Mouse (Mus musculus): ENCODE results near the gene Fuz.
"Not testable (repeated sequence)": the region's sequence is repeated elsewhere in the genome, so short reads cannot be mapped to it uniquely, and the experiment has no call there.

Gene Fuz

DNA sequence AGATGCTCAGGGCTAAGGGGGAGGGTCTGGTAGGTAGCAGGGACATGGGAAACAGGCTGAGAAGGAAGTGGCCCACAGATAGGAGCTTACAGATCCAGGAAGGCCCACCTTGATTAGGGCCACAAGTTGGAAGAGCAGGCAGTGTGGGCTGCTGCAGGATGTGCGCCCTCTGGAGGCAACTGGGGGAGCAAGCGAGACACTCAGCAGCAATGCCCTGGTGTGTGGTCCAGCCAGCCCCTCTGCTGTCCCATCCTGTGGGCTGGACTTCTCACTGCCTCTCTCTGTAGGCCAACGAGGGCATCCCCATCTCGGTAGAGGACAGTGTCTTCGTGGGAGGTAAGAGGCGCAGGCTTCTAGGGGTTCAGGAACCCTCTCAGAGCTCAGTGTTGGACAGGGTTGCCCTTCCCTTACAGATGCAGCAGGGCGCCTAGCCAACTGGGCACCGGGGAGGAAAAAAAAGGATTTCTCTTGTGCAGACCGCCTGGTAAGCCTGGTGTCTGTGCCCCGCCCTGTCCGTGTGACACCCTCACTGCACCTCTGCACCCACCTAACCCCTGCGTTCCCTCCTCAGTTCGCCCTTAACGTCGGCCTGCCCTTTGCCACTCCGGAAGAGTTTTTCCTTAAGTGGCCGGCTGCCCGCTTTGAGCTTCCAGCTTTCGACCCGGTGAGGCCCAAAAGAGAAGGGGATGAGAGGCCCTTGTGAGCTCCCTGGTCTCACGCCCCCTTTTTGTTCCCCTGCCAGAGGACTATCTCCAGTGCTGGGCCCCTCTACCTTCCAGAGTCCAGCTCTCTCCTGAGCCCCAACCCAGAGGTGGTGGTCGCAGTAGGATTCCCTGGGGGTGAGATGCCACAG, 35.1 kb upstream of the Fuz start:
- peak; percentile 91 for DNase-seq (ENCODE audit: low spot score)

DNA sequence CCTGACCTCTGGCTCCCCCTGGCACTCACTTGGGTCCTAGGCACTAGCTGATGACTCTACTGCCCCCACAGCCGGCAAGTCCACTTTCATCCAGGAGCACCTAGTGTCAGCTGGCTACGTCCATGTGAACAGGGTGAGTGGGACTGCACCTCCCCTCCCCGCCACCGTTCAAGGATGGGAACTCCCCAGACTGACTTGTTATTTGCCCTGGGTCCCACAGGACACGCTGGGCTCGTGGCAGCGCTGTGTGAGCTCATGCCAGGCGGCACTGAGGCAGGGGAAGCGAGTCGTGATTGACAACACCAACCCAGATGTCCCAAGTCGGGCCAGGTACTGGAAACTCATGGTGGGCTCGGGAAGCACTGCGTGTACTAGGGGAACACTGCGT, 34.5 kb upstream of the Fuz start:
- DNase-seq (ENCODE audit: low spot score) = no peak

GRCm38 (mm10) chr7:44862434-44862833, 33.4 kb upstream of the Fuz start:
- DNase-seq (ENCODE audit: low spot score) = no peak

GRCm38 (mm10) chr7:44863210-44863609, 32.7 kb upstream of the Fuz start:
- no peak for DNase-seq (ENCODE audit: low spot score)

DNA sequence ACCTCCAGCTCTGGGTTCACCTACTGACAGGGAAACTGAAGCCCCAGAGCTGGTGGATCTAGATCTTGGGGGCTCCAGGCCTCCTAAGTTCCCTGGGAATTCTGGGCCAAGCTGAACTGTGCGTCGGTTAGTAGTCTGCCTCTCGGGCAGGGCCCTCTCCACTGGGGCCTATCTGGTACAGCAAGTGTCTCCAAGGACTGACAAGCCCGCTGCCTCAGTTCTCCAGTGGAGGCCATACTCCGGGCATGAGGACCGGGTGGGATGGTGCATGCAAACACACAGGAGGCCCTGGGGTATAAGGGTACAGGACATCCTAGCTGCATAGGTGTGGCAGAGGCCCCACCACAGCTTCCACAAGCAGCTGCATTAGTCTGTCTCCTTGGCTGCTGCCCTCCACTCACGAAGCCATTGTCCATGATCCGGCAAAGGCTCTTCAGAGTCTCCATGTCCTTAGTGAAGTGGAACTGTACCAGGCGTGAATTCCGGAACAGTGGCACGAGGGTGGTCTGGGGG, 31.8 kb upstream of the Fuz start:
- DNase-seq (ENCODE audit: low spot score) = no peak

DNA sequence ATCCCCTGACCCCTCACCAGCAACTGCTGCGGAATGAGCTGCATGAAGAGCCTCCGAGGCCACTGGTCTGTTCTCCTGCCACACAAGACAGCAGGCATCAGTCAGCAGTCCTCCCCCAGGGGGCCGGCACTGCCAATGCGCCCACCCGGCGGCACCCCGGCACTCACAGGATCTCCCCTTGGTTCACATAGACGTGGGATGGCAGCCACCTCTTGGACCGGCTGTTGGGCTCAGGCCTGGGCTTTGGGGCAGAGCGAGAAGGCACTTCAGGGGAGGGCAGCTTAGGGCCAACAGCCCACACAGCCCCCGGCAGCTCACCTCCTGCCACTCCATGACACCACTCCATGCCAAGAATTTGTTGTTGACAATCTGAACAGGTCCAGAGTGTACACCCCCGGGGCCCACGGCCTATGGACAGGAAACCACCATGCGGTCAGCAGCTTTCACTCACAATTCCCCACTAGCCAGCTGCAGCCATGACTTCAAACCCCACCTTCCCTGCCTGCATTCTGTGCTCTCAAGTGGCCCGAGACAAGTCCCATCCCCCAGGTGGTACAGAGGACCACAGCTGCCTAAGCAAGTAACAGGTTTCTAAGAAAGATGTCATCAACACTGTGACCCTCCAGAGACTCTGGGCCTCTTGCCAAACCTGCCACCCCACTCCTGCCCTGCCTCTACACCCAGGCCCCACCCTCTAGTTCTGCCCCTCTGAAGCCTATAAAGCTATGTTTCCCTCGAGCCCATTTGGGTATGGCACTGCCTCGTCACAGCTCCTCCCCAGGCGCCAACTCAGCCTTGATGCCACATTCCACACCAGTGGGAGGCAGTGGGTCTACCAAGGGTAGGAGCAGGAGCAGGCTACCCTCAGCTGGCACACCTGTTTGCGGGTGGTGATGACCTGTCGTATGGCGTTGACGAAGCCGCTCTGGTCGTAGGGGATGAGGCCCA, 31.0 kb upstream of the Fuz start:
- DNase-seq (ENCODE audit: low spot score) = no peak

- no peak for DNase-seq (ENCODE audit: low spot score)
Measured at GRCm38 (mm10) chr7:44866276-44867009, 29.4 kb upstream of the Fuz start.

DNA sequence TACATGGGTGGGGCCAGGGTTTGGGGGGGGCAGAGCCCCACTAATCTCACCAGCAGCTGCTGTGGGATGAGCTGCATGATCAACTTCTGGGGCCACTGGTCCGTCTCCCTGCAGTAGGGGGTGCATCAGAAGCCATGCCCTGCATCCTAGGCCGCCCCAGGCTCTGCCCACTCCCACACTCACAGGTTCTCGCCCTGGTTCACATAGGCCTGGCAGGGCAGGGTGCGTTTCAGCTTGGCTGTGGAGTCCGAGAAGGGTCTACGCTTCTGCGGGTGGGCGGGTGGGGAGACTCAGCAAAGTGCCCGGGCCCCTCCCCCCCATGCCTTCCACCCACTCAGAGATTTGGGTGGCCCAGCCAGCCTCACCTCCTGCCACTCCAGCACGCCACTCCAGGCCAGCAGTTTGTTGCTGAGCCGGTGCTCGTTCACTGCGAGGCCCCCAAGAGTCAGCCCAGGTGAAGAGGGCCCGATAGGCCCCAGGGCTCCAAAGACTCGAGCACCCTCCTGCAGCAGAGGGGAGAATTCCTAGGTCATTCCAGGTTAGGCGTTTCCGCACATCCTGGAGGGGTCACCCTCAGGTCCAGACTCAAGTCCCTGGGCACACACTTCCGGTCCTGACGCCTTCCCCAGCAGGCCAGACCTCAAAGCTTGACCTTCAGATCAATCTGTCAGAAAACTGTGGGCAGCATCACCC, 28.7 kb upstream of the Fuz start:
- DNase-seq (ENCODE audit: low spot score) = no peak

- no peak for DNase-seq (ENCODE audit: low spot score)
Measured at GRCm38 (mm10) chr7:44867802-44868201, 28.1 kb upstream of the Fuz start.

- DNase-seq (ENCODE audit: low spot score) = peak; percentile 42
Measured at GRCm38 (mm10) chr7:44868465-44868864, 27.4 kb upstream of the Fuz start.

GRCm38 (mm10) chr7:44868919-44869696, 26.8 kb upstream of the Fuz start:
- peak; percentile 66 for DNase-seq (ENCODE audit: low spot score)

GRCm38 (mm10) chr7:44869697-44870528, 26.0 kb upstream of the Fuz start, which contains the start of gene Ptov1:
TSS of gene Ptov1 (minus strand) at chr7:44869788.
- DNase-seq (ENCODE audit: low spot score) = peak; percentile 95

DNA sequence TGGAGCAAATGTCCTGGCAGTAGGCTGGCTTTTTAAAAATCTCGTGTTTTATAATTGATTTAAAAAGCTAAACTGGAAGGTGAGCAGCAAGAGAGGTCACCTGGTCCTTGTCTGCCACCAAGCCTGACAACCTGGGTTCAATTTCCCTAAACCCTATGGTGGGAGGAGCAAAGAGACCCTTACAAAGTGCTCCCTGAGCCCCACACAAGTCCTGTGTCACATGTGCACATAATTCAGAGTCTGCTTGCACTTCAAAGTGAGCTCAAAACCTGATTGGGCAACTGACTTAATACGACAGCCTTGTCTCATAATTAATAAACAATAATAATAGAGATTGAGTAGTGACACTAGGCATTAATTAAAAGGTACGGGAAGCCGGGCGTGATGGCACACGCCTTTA, 25.3 kb upstream of the Fuz start:
- no peak for DNase-seq (ENCODE audit: low spot score)

DNA sequence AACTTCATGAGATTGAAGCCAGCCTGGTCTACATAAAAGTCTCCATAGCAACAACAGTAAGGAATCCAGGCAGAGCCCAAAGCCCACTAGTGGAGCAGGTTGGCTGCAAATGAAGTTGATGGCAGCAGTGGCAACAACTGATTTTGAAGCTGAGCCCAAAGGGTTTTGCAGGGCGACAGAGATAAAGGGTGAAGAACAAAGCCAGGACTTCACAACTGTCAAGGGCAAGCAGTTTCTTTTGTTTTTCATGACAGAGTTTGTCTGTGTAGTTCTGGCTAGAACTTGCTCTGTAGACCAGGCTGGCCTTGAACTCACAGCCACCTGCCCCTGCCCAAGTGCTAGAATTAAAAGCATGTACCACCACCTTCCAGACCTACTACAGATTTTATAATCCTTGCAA, 24.7 kb upstream of the Fuz start:
- no peak for DNase-seq (ENCODE audit: low spot score)

- not testable (repeated sequence) for DNase-seq (ENCODE audit: low spot score)
Measured at GRCm38 (mm10) chr7:44871774-44872173, 24.1 kb upstream of the Fuz start.

DNA sequence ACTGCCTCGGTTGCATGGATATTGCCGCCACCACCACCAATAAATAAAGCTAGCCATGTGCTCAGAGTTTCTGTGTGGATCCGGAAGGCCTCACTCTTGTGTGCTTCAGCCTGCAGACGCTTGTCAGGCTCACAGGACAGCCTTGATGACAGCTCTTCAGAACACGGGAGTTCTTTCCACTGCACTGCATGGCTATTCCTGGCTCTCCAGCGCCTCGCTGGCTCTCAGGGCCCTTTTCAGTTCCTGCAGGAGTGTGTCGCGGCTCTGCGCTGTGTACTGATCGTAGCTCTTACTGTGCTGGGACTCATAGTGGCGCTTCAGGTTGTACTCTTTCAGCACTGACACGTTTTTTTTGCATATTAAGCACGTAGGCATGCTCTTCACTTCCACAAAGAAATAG, 18.0 kb upstream of the Fuz start:
- DNase-seq (ENCODE audit: low spot score) = no peak

- no peak for DNase-seq (ENCODE audit: low spot score)
Measured at GRCm38 (mm10) chr7:44883036-44883435, 12.8 kb upstream of the Fuz start.

GRCm38 (mm10) chr7:44884637-44885036, 11.2 kb upstream of the Fuz start:
- DNase-seq (ENCODE audit: low spot score) = no peak

GRCm38 (mm10) chr7:44886964-44887363, 8.9 kb upstream of the Fuz start:
- DNase-seq (ENCODE audit: low spot score) = no peak

All from embryo, embryonic 10 days (tissue).